Mouse (Mus musculus) liver, embryonic 14 days (tissue): ENCODE data around the gene Mcm10. TPM values are rescaled to one million over a fixed set of nuclear protein-coding genes. Genes with fewer than 3 reads are reported as not detected.

Experiments
- polyA plus RNA-seq: library from polyadenylated mRNA; depleted of rRNA; stranded (reverse); fragments of >200 nt; gene quantifications from 2 replicates; pipeline ENCODE4 v1.2.3, GENCODE M21; 2012; rRNA removed

Gene Mcm10
- 32.6 and 35.5 TPM in 2 replicates for polyA plus RNA-seq

GRCm38 (mm10) chr2:5012491-5013324 is at the start of gene Mcm10:
Gene Mcm10, minus strand, starts transcription at chr2:5012791.

GRCm38 (mm10) chr2:4975807-4976206 is 36.8 kb downstream of the Mcm10 start, which contains the start of gene Ucma:
Gene Ucma, plus strand, starts transcription at chr2:4976122.

Other genes with a start within 250 kb of the Mcm10 start
- gene Sephs1, start 131.2 kb downstream of the Mcm10 start, polyA plus RNA-seq: 15.4 and 18.4 TPM in 2 replicates
- 33.1 and 44.3 TPM in 2 replicates for gene Phyh, start 93.8 kb downstream of the Mcm10 start, polyA plus RNA-seq
- not detected in 2 replicates for gene Ucma, start 36.7 kb downstream of the Mcm10 start, polyA plus RNA-seq
- gene Optn, start 51.3 kb upstream of the Mcm10 start, polyA plus RNA-seq: 6.1 and 7.3 TPM in 2 replicates
- 2.5 and 2.9 TPM in 2 replicates for gene Ccdc3, start 125.0 kb upstream of the Mcm10 start, polyA plus RNA-seq